26 mouse cellular contexts compared by ENCODE assay signal in the genomic region with DNA sequence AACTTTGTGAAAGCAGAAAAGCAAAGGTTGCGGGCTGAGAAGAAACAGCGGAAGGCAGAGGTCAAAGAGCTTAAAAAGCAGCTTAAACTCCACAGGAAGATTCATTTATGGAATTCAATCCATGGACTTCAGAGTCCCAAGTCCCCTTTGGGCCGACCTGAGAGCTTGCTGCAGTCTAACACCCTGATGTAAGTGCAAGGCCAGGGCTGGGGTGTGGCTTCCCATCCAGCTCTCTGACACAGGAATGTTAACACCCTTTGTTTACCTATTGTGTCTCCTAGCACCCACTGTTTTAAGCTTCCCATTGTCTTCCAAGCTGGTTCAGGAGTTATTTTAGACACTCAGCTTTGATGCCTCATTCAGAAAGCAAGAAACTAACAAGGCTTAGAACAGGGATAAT. TPM values are rescaled to one million over a fixed set of nuclear protein-coding genes. Genes with fewer than 3 reads are reported as not detected.
"Had no signal": no experiment of that assay in that cellular context is flagged by ENCODE, and none has a peak within 500 bp of the region (broad histone marks: within the 10 kb centered on the region; RNA-seq: fewer than 3 reads in every experiment).

No protein-coding gene starts in this region.

- H3K27ac ChIP-seq: kidney, embryonic 15.5 days; limb, embryonic 13.5 days; liver, embryonic 12.5 days; liver, embryonic 15.5 days; lung, embryonic 15.5 days; midbrain, embryonic 10.5 days; midbrain, embryonic 13.5 days; stomach, embryonic 15.5 days had no signal

- H3K4me3 ChIP-seq: kidney, embryonic 15.5 days; limb, embryonic 13.5 days; liver, embryonic 12.5 days; liver, embryonic 15.5 days; lung, embryonic 15.5 days; megakaryocyte, embryonic 14.5 days; midbrain, embryonic 10.5 days; midbrain, embryonic 13.5 days; stomach, embryonic 15.5 days had no signal

- H3K9ac ChIP-seq: kidney, embryonic 15.5 days; limb, embryonic 13.5 days; liver, embryonic 12.5 days; liver, embryonic 15.5 days; lung, embryonic 15.5 days; midbrain, embryonic 13.5 days; stomach, embryonic 15.5 days had no signal

- H3K27me3 ChIP-seq: kidney, embryonic 15.5 days; limb, embryonic 13.5 days; liver, embryonic 12.5 days; liver, embryonic 15.5 days; lung, embryonic 15.5 days; megakaryocyte, embryonic 14.5 days; midbrain, embryonic 13.5 days; stomach, embryonic 15.5 days had no signal

- ATAC-seq: liver, embryonic 12.5 days; midbrain, embryonic 13.5 days had no signal

- H3K9me3 ChIP-seq: kidney, embryonic 15.5 days; limb, embryonic 13.5 days; liver, embryonic 12.5 days; liver, embryonic 15.5 days; lung, embryonic 15.5 days; megakaryocyte, embryonic 14.5 days; midbrain, embryonic 10.5 days; midbrain, embryonic 13.5 days; stomach, embryonic 15.5 days had no signal

- DNase-seq: kidney, adult 2 months; kidney, postnatal 10 days; kidney, postnatal 36 days; left cerebral cortex, postnatal 4 days; liver; lung, adult 18-20 months; lung, postnatal 10 days; lung, postnatal 36 days; right cerebral cortex, adult 18-20 months; right cerebral cortex, postnatal 14 days; right cerebral cortex, postnatal 4 days; spleen, adult 18-20 months; thymus, adult 18-20 months; thymus, postnatal 4 days had no signal

- H3K4me2 ChIP-seq: kidney, embryonic 15.5 days; limb, embryonic 13.5 days; liver, embryonic 12.5 days; liver, embryonic 15.5 days; lung, embryonic 15.5 days; midbrain, embryonic 13.5 days; stomach, embryonic 15.5 days had no signal

- H3K4me1 ChIP-seq: kidney, embryonic 15.5 days; limb, embryonic 13.5 days; liver, embryonic 12.5 days; liver, embryonic 15.5 days; lung, embryonic 15.5 days; midbrain, embryonic 10.5 days; midbrain, embryonic 13.5 days; stomach, embryonic 15.5 days had no signal

RNA-seq across cellular contexts. Expression of a gene that starts 30.6 kb away (rescaled TPM):
- polyA plus RNA-seq: kidney, adult 2 months; kidney, embryonic 15.5 days; limb, embryonic 13.5 days; liver, embryonic 12.5 days; lung, embryonic 15.5 days; midbrain, embryonic 13.5 days; midbrain, postnatal 0 days; neural tube, embryonic 11.5 days; neural tube, embryonic 14.5 days; stomach, embryonic 15.5 days had no signal
